Mouse (Mus musculus) heart, postnatal 14 days (tissue): ENCODE results near the gene Csad. TPM values are rescaled to one million over a fixed set of nuclear protein-coding genes. Genes with fewer than 3 reads are reported as not detected.
"Not testable (repeated sequence)": the region's sequence is repeated elsewhere in the genome, so short reads cannot be mapped to it uniquely, and the experiment has no call there.

Experiments
- DNase-seq, 2 experiments: peaks; one replicate each; pipeline ENCODE4 v3.0.0; 2021 to 2022
- intact Hi-C: fragments of 180-260 bp; cut with DNase I; formaldehyde crosslinking; loops from one replicate; pipeline ENCODE4 v1.15.1; 2025
- total RNA-seq, 2 experiments: library from RNA; stranded (reverse); gene quantifications; 2 replicates each; pipeline ENCODE4 v1.2.3; 2021

Csad gene
- total RNA-seq, 2 experiments from 2014 or later = 21.3 to 23.7 TPM

GRCm38 (mm10) chr15:102238543-102239259, 34.2 kb upstream of the Csad start:
- DNase-seq = no peak
- intact Hi-C loops = loop anchor here (1.0 kb wide), 1 partner anchor 78 kb away; no protein-coding TSS in a partner anchor

GRCm38 (mm10) chr15:102235371-102236027, 31.0 kb upstream of the Csad start:
- no peak for DNase-seq
- intact Hi-C loops = no loop called here

DNA sequence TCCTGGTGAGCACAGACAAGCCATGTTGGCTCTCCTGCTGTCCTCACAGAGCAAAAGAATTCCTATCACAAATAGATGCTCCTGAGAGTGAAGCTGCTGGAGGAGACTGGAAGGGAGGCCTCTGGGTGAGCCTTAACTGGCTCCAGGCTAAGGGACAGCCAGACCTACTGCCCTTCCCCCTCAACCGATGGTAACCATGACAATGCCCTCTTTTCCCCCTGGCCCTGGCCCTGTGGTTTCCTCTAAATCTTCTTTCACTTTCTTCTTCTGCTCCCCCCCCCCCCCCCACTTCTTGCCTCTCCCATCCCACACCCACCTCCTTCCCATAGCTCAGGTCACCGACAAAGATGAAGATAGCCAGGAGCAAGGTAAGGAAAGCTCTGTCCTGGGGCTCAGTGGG, 29.4 kb upstream of the Csad start:
- intact Hi-C loops = no loop called here
- DNase-seq = no peak

DNA sequence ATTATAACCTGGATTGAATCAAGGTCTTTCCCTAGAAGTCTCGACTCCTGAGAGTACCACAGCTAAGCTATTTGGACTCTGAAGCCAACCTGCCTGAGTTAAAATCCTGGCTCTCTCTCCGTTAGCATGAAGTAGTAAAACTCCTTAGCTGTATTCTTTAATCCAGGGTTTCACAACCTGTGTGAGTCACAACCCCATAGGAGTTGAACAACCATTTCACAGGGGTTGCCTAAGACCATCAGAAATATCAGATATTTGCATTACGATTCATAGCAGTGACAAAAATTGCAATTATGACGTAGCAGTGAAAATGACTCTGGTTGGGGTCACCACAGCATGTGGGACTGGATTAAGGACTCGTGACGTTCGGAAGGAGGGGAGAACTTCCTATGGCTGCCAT, 28.2 kb upstream of the Csad start:
- intact Hi-C loops = no loop called here
- no peak for DNase-seq

DNA sequence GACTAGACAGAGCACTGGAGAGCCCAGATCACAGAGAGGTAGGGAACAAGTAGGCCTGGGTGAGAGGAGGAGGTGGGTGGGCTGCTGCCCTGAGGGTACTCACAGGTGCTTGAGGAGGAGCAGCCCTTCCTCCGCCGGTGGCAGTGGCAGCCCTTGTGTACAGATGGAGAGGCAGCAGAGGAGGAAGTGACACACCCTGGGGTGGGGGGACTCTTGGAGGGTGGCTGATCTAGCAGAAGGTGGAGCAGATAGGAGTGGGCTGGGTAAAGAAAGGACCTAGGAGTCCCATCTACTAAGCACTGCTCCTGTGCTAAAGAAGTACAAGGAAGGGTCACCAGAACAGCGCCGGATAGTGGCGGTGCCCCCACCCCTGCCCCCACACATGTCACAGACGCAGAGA, 27.2 kb upstream of the Csad start, which contains the start of gene Itgb7:
Gene Itgb7 (minus strand): TSS at position 197 of the 400 bp plus-strand sequence.
- DNase-seq = no peak
- intact Hi-C loops = no loop called here

- DNase-seq = no peak
- intact Hi-C loops = no loop called here
These were observed 26.1 kb upstream of the Csad start for GRCm38 (mm10) chr15:102230408-102231321.

DNA sequence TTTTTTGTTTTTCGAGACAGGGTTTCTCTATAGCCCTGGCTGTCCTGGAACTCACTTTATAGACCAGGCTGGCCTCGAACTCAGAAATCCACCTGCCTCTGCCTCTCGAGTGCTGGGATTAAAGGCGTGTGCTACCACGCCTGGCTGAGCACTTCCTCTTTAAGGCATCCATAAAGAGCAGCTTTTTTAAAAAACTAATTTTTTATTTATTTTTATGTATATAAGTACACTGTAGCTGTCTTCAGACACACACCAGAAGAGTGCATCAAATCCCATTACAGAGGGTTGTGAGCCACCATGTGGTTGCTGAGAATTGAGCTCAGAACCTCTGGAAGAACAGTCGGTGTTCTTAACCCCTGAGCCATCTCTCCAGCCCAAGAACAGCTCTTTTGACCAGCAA, 21.1 kb upstream of the Csad start:
- DNase-seq, intact Hi-C loops: not testable (repeated sequence)

DNA sequence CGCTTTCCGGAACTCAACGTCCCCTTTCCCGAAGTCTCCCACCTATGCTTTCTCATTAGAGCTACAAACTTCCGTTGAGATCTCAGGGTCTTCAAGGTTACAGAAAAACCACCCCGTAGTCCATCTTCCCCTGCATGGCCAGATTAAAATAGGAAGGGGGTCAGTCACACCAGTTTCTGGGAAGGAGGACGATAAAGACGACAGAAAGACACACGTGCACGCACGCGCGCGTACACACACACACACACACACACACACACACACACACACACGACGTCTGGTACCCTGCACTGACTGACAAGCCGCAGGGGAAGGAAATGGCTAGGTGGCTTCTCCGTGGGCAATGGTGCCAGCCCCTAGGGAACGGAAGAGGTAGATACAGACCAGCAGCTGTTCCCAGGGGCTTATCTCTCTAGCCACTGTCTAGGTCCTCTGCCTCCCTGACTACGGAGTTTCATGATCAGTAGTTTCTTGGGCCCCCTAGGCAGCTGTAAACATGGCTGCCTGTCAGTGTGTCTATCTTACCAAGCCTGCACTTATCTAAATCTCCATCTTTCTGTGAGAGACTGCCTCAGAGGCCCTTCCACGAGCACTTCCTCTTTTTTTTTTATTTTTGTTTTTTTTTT, 20.6 kb upstream of the Csad start:
- intact Hi-C loops = loop anchor here (1.0 to 5.0 kb wide), 2 partner anchors 47 to 133 kb away; no protein-coding TSS in a partner anchor
- no peak for DNase-seq

- peak; percentile 88 to 89 for DNase-seq
- intact Hi-C loops = loop anchor here (1.0 to 5.0 kb wide), 2 partner anchors 46 to 132 kb away; no protein-coding TSS in a partner anchor
These were observed 19.9 kb upstream of the Csad start for GRCm38 (mm10) chr15:102224186-102224991.

- no peak for DNase-seq
- intact Hi-C loops = loop anchor here (5.0 kb wide), 1 partner anchor 130 kb away; no protein-coding TSS in a partner anchor
These were observed 17.9 kb upstream of the Csad start for GRCm38 (mm10) chr15:102222386-102222785.

- intact Hi-C loops = loop anchor here (5.0 kb wide), 1 partner anchor 100 kb away; no protein-coding TSS in a partner anchor
- no peak for DNase-seq
These were observed 12.8 kb upstream of the Csad start for GRCm38 (mm10) chr15:102217325-102217724.

GRCm38 (mm10) chr15:102216459-102217228, 12.1 kb upstream of the Csad start:
- intact Hi-C loops = loop anchor here (5.0 kb wide), 1 partner anchor 99 kb away; no protein-coding TSS in a partner anchor
- no peak for DNase-seq

GRCm38 (mm10) chr15:102215624-102216023, 11.1 kb upstream of the Csad start:
- no peak for DNase-seq
- intact Hi-C loops = loop anchor here (5.0 kb wide), 1 partner anchor 98 kb away; no protein-coding TSS in a partner anchor

DNA sequence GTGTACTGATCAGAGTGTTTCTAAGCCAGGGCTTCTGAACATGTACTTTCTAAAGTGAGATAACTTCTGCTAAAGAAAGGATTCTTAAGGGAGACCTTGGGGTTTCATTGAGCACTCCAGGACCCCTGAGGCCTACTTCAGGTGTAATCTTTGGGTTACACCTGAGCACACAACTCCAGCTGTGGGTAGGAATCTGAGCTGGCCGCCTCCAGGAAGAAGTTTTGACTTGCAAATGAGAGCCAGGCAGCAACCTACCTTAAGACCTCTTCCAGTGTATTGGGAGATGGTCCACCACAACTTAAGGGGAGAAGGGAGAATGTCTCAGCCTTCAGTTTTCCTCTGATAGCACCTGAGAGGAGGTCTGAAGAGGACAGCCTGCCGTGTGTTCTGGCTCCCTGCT, 9.6 kb upstream of the Csad start:
- no peak for DNase-seq
- intact Hi-C loops = no loop called here

DNA sequence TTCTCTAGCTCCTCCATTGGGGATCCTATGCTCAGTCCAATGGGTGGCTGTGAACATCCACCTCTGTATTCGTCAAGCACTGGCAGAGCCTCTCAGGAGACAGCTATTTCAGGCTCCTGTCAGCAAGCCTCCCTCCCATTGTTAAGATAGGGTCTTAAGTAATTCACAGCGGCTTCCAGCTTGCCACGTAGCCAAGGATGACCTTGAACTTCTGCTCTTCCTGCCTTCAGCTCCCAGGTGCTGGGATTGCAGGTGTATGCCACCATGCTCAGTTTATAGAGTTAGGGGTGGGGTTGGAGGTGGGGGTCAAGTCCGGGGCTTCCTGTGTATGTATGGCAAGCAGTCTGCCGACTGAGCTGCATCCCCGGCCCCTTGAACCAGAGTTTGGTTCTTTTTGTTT, 7.4 kb upstream of the Csad start:
- intact Hi-C loops = no loop called here

DNA sequence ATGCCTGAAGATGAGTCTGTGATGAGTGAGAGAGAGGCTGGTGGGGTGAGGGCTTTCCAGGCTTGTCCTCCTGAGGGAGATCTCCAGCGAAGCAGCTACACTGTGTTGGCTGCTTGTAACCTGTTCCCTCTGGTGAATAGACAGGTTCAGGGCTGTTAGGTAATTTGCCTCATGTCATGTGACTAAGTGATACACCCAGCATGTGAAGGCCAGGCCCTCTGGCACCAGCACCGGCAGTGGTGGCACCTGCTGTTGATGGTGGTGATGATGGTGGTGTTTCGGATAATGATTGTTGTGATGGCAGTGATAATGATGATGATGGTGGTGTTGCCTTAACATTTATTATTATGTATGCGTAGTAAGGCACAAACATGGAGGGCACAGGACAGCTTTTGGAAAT, 6.3 kb upstream of the Csad start:
- DNase-seq = no peak
- intact Hi-C loops = no loop called here

More for the DNA sequence above, 7.4 kb upstream of the Csad start:
- DNase-seq = no peak

GRCm38 (mm10) chr15:102209114-102209513, 4.6 kb upstream of the Csad start:
- intact Hi-C loops = no loop called here
- no peak for DNase-seq

DNA sequence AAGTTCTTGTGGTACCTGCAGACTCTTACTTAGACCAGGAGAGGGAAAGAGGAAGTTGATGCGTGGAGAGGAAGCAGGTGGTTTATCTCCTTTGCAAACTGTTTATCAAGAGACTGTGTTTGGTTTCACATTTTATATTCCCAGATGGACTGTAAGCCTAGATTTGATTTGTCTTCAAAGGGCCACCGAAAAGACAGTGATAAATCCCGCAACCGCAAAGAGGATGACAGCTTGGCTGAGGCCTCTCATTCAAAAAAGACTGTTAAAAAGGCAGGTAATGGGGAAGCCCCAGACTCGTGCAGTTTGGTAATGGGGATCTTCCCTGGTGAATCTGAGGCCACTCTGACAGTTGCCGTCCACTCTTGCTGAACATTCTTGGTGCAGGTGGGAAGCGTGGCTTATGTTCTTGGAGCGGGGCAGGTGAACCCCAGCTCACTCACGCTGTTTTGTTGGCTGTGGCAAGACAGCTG, 3.6 kb upstream of the Csad start:
- no peak for DNase-seq
- intact Hi-C loops = no loop called here
